Mouse (Mus musculus): ENCODE measurements around the gene Nfib.

GRCm38 (mm10) chr4:82528978-82529377 is 176.6 kb downstream of the Nfib start:
- TF ChIP-seq POLR2A (IDR thresholded peaks at IDR 0.05; ENCODE audit: insufficient read length, low read depth) = no peak
- no peak for TF ChIP-seq MYOD1 (IDR thresholded peaks at IDR 0.05; ENCODE audit: control insufficient read depth in 1 of 3, insufficient read length in 2 of 3, low read depth in 2 of 3)
- no peak for TF ChIP-seq TCF3 (IDR thresholded peaks at IDR 0.05; ENCODE audit: insufficient read length, low read depth)
- no peak for TF ChIP-seq MYOG (IDR thresholded peaks at IDR 0.05; ENCODE audit: control insufficient read depth in 1 of 3, insufficient read depth in 1 of 3, insufficient read length in 2 of 3, low read depth in 2 of 3)
- TF ChIP-seq SRF (IDR thresholded peaks at IDR 0.05; ENCODE audit: control insufficient read depth, insufficient read length, low read depth) = no peak
- TF ChIP-seq E2F4 (IDR thresholded peaks at IDR 0.05; ENCODE audit: insufficient read depth) = no peak
- no peak for TF ChIP-seq POLR2AphosphoS2 (IDR thresholded peaks at IDR 0.05; ENCODE audit: insufficient read length, low read depth)
- no peak for TF ChIP-seq MAX (IDR thresholded peaks at IDR 0.05; ENCODE audit: low read depth)
- TF ChIP-seq USF1 (IDR thresholded peaks at IDR 0.05; ENCODE audit: low read depth) = no peak

Data from myocyte (in vitro differentiated cells).